Mouse (Mus musculus) bone marrow, adult 2 months (tissue): ENCODE results near the gene Nt5c3b. TPM values are rescaled to one million over a fixed set of nuclear protein-coding genes. Genes with fewer than 3 reads are reported as not detected.

Experiments
- H3K27ac ChIP-seq: fragments of 200-500 bp; 2 replicates; pipeline ENCODE4 v1.5.1; 2012; ENCODE audit warnings: low read depth, mild to moderate bottlenecking, control low read depth, inconsistent platforms, low read length; ENCODE audit not compliant: control insufficient read depth, poor library complexity, insufficient read depth
- H3K4me1 ChIP-seq: fragments of 200-500 bp; 2 replicates; pipeline ENCODE4 v1.6.1; 2011; ENCODE audit warnings: low read length; ENCODE audit not compliant: control insufficient read depth, insufficient read depth
- H3K4me3 ChIP-seq: fragments of 200-500 bp; replicated peaks from 2 replicates; pipeline ENCODE3; 2011; ENCODE audit warnings: mild to moderate bottlenecking, low read depth, low read length, control low read depth; ENCODE audit not compliant: control insufficient read depth
- CTCF ChIP-seq: fragments of 200-500 bp; IDR thresholded peaks from 2 replicates; pipeline ENCODE4 v1.5.1; 2011; ENCODE audit warnings: low read length, control low read depth; ENCODE audit not compliant: control insufficient read depth, insufficient read depth
- POLR2A ChIP-seq: fragments of 200-500 bp; IDR thresholded peaks from 2 replicates; pipeline ENCODE4 v1.6.1; 2011; ENCODE audit warnings: low read depth, mild to moderate bottlenecking, control low read depth, low read length, borderline replicate concordance; ENCODE audit not compliant: control insufficient read depth
- WGBS: fragments of 180-500 bp; shearing (Covaris S2); methylation state at CpG from one replicate; pipeline ENCODE4 v1.1.7; 2018; 5-methylcytosine and 5-hydroxymethylcytosine counted together
- polyA plus RNA-seq: library from polyadenylated mRNA; stranded (reverse); fragments of >200 nt; gene quantifications from 2 replicates; pipeline ENCODE4 v1.2.4, GENCODE M21; 2011; ENCODE audit warnings: low replicate concordance; ENCODE audit not compliant: missing spikeins, insufficient read depth, insufficient read length

The Nt5c3b gene
- 5.8 and 21.5 TPM in 2 replicates for polyA plus RNA-seq

- WGBS, result 86% methylated on average over 8 of the region's 8 CpGs
- H3K4me3 ChIP-seq, result peak within 1 kb of the TSS; percentile 84
- H3K4me1 ChIP-seq, result peaks cover 1% of the 10 kb centered on the region; the same call in 1 of the 2 replicates
- H3K27ac ChIP-seq, result peak within 1 kb of the TSS; percentile 42; the same call in 1 of the 2 replicates
- TF ChIP-seq POLR2A (no peak), CTCF (no peak)
Measured at GRCm38 (mm10) chr11:100441797-100442196, at the start of gene Nt5c3b, which contains the start of gene Klhl10. TSS of gene Nt5c3b (minus strand) at chr11:100441808. TSS of gene Klhl10 (plus strand) at chr11:100441917.

GRCm38 (mm10) chr11:100490951-100491350 is 49.3 kb upstream of the Nt5c3b start:
- Histone ChIP-seq H3K27ac (no peak overlapping the region), H3K4me1 (no peaks in the 10 kb centered on the region), H3K4me3 (no peak overlapping the region)
- no peak for TF ChIP-seq CTCF
- no peak for TF ChIP-seq POLR2A
- WGBS, result 90% methylated on average over 6 of the region's 6 CpGs

GRCm38 (mm10) chr11:100485801-100486538 is 44.4 kb upstream of the Nt5c3b start:
- Histone ChIP-seq H3K4me1 (no peaks in the 10 kb centered on the region), H3K4me3 (no peak overlapping the region), H3K27ac (no peak overlapping the region)
- TF ChIP-seq CTCF (peak; percentile 11; the same call in 1 of the 2 replicates), POLR2A (no peak)
- WGBS, result 84% methylated on average over 8 of the region's 8 CpGs

GRCm38 (mm10) chr11:100484461-100484860 is 42.9 kb upstream of the Nt5c3b start:
- no peak for TF ChIP-seq POLR2A
- TF ChIP-seq CTCF, result no peak
- Histone ChIP-seq H3K4me3 (no peak overlapping the region), H3K4me1 (no peaks in the 10 kb centered on the region), H3K27ac (no peak overlapping the region; the same call in 1 of the 2 replicates)
- WGBS, result 82% methylated on average over 3 of the region's 3 CpGs

DNA sequence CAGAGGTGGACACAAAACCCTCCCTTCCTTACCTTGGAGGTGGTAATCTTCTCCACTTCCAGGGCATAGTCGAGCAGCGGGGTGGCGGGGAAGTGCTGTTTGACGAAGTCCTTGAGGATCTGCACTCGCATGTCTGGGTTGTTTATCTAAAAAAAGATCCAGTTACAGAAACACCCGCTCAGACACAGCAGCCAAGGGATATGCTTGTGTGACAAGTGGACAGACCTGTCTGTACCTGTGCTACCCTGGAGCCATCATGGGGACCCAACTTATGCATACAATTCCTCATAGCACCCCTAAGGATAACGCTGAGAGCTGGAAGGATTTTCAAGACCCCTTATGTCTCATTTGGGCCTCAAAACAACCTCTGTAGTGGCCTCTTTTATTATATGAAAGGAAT is 37.5 kb upstream of the Nt5c3b start:
- H3K4me3 ChIP-seq, result no peak overlapping the region
- no peak for TF ChIP-seq CTCF
- no peak for TF ChIP-seq POLR2A
- no peaks in the 10 kb centered on the region; the same call in 1 of the 2 replicates for H3K4me1 ChIP-seq
- no peak overlapping the region for H3K27ac ChIP-seq
- 91% methylated on average over 7 of the region's 7 CpGs for WGBS

DNA sequence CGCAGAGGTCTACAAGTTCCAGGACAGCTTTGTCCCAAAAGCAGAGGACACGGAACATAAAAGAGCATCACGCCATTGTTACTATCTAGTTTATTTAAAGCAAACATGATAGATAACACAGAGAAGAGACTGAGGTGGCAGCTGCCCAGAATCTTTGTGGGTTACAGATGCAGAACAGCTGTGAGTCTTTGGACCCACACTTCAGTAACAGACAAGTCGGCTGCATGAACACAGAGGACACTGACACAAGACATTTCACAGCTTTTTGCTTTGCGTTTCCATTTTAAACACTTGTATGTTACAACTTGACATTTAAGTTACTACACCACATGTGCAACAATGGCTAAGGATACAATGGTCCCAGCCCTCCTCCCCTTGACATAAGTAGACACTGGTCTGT is 34.7 kb upstream of the Nt5c3b start:
- Histone ChIP-seq H3K27ac (no peak overlapping the region), H3K4me3 (no peak overlapping the region), H3K4me1 (no peaks in the 10 kb centered on the region; the same call in none of the 2 replicates)
- 83% methylated on average over 5 of the region's 5 CpGs for WGBS
- no peak for TF ChIP-seq CTCF
- TF ChIP-seq POLR2A, result no peak

- no peak overlapping the region for H3K4me3 ChIP-seq
- no peaks in the 10 kb centered on the region; the same call in none of the 2 replicates for H3K4me1 ChIP-seq
- no peak for TF ChIP-seq CTCF
- TF ChIP-seq POLR2A, result no peak
- no peak overlapping the region for H3K27ac ChIP-seq
- WGBS, result 36% methylated on average over 5 of the region's 5 CpGs
Measured at GRCm38 (mm10) chr11:100472935-100473295, 31.3 kb upstream of the Nt5c3b start.

DNA sequence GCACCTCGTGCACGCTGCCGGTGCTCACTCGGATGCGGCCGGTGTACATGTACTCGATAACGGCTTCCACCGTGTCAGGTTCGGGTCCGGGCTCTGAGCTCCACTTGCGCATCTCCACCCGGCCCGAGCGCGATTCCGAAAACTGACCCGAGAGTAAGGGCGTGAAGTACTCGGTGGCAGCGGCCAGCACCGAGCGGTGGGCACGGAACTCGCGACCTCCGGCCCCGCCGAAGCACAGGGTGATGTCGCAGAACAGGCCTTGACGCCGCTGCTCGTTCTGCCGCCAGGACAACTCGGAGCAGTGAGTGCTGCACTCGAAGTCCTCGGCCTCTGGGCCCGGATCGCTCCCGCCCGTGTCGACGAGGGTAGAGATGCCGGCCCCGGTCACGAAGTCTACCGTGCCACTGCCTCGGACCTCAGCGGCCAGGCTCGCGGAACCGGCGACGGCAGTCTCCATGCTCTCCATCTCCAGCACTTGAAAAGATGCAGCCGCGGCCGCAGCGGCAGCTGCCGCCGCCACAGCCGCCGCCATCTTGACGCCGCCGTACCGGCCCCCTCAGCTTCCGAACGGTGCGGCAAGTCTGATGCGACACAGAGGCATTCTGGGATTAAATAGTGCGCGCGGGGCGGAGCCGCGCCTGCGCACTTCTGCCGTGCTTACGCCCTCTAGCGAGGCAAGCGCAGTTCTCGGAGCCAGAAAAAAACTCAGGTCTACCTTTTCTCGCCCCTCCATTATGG is 30.8 kb upstream of the Nt5c3b start, which contains the start of gene Klhl11:
Gene Klhl11 (minus strand): TSS at position 545 of the 738 bp plus-strand sequence.
- TF ChIP-seq CTCF (peak; percentile 79), POLR2A (peak; percentile 96)
- peak within 1 kb of the TSS; percentile 93 for H3K4me3 ChIP-seq
- under 1% methylated on average over 83 of the region's 83 CpGs for WGBS
- H3K4me1 ChIP-seq, result no peaks in the 10 kb centered on the region; the same call in 1 of the 2 replicates
- H3K27ac ChIP-seq, result peak within 1 kb of the TSS; percentile 72
